ENCODE assay signal across 9 mouse cellular contexts in the genomic region with DNA sequence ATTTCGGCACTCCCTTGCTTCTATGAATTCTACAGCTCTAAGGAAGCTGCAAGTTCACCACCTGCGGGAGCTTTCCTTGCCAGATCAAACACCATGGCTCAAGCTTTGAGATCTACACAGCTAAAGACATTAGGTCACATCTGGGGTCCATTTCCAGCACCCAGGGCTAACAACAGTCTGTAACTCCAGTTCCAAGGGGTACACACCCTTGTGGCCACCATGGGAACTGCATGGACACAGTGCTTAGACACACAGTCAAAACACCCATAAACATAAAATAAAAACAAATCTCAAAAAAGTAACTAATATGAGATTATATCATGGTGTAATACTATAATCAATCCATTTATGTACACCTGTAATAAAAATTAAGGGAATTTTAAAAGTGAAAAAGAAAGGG.
DNase-seq lines count a peak whose midpoint lies in the region; ATAC-seq lines count a peak whose summit lies in the region.
"Had no signal": no experiment of that assay in that cellular context is flagged by ENCODE, and none has a peak within 500 bp of the region (broad histone marks: within the 10 kb centered on the region; RNA-seq: fewer than 3 reads in every experiment).

No protein-coding gene starts in this region.

- H3K36me3 ChIP-seq in liver, embryonic 12.5 days = no peaks in the 10 kb centered on the region
- H3K36me3 ChIP-seq: heart, embryonic 13.5 days; midbrain, embryonic 12.5 days had no signal

- no peaks in the 10 kb centered on the region for H3K4me1 ChIP-seq in liver, embryonic 12.5 days
- H3K4me1 ChIP-seq: heart, embryonic 13.5 days; midbrain, embryonic 12.5 days had no signal

- no peak overlapping the region for H3K9ac ChIP-seq in liver, embryonic 12.5 days
- H3K9ac ChIP-seq: heart, embryonic 13.5 days; midbrain, embryonic 12.5 days had no signal

- no peaks in the 10 kb centered on the region for H3K9me3 ChIP-seq in liver, embryonic 12.5 days (replicated peaks)
- H3K9me3 ChIP-seq: heart, embryonic 13.5 days; midbrain, embryonic 12.5 days had no signal

- H3K4me3 ChIP-seq in liver, embryonic 12.5 days = no peak overlapping the region
- H3K4me3 ChIP-seq: heart, embryonic 13.5 days; midbrain, embryonic 12.5 days had no signal

- DNase-seq in liver (peak; percentile 25), WW6 (ENCODE audit: low read depth, low spot score) (peak; percentile 9)
- peak; percentile 6 for DNase-seq in spleen, adult 12 weeks (ENCODE audit: low spot score)
- DNase-seq in right cerebral cortex, adult 18-20 months = no peak
- no peak for DNase-seq in frontal cortex, postnatal 10 days (ENCODE audit: low spot score in 2 of 2)

- no peak for ATAC-seq in liver, embryonic 12.5 days
- ATAC-seq in granulocyte monocyte progenitor cell, adult 5-6 weeks (replicated peaks; ENCODE audit: poor library complexity, severe bottlenecking) = peak; percentile 91

- 51% methylated on average over 2 of the region's 2 CpGs for whole genome bisulfite sequencing in liver, embryonic 12.5 days (ENCODE audit: insufficient replicate concordance)

- no peak overlapping the region for H3K27ac ChIP-seq in liver, embryonic 12.5 days
- H3K27ac ChIP-seq: heart, embryonic 13.5 days; midbrain, embryonic 12.5 days had no signal

- no peaks in the 10 kb centered on the region for H3K27me3 ChIP-seq in liver, embryonic 12.5 days (replicated peaks)
- H3K27me3 ChIP-seq: heart, embryonic 13.5 days; midbrain, embryonic 12.5 days had no signal

- no peak overlapping the region for H3K4me2 ChIP-seq in liver, embryonic 12.5 days
- H3K4me2 ChIP-seq: heart, embryonic 13.5 days; midbrain, embryonic 12.5 days had no signal

Comparison
In these comparisons a context has a peak if more than half of its experiments do, and no peak if none do; other contexts are left out.
1. DNase-seq: peak in liver (single experiment), WW6 (single experiment) and spleen, adult 12 weeks (single experiment); none in right cerebral cortex, adult 18-20 months (single experiment) and frontal cortex, postnatal 10 days (0 of 2).